Mouse (Mus musculus) spleen, postnatal 36 days (tissue): ENCODE data around the gene Ankrd11.

Experiments used
- DNase-seq, 2 experiments: peaks; one replicate each; pipeline ENCODE4 v3.0.0; 2022; ENCODE audit warnings: low spot score in 2 of 2, mixed read lengths in 1 of 2

Gene Ankrd11

DNA sequence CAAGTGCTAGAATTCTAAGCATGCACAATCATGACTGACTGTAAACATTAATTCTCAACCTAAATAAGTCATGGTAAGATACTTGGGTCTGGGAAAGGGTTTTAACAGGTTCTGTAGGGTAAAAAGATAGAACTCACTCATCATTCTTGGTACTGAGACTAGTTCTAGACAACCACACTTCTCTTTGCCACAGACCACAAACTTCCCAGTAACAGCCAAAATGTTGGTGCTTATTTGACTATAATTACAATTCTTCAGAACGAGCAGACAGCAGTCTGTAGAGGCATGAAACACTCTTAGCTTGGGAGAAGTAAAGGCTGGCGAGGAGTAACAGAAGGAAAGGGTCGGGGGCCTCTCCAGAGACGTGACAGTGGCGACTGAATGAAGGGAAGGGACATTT, 80.0 kb downstream of the Ankrd11 start:
- DNase-seq = no peak

GRCm38 (mm10) chr8:122961458-122961857, 80.6 kb downstream of the Ankrd11 start:
- DNase-seq = no peak

- DNase-seq = peak in 1 of 2 experiments; percentile 43
These were observed 81.1 kb downstream of the Ankrd11 start for GRCm38 (mm10) chr8:122960932-122961331.

DNA sequence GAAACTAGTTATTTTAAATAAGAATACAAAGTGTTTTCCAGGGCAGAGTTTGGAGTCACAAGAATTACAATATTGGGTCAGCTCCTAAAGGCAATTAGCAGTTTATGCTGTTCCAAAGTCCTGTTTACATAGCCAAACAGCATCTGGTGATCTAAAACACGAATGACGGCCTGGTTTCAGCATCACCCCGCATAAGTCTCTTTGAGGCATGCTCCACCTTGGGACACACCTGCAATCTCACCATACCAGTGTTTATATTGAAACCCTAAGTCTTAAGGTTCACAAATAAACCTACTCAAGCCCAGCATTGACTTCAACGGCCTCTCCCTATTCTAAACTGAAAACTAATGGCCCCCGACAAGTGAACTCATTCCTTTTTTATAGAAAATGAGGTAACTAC, 81.8 kb downstream of the Ankrd11 start:
- DNase-seq = no peak

- no peak for DNase-seq
These were observed 86.1 kb downstream of the Ankrd11 start for GRCm38 (mm10) chr8:122955997-122956396.

GRCm38 (mm10) chr8:122955195-122955594, 86.9 kb downstream of the Ankrd11 start:
- DNase-seq = no peak

- DNase-seq = peak; percentile 38 to 45
These were observed 87.8 kb downstream of the Ankrd11 start for GRCm38 (mm10) chr8:122954090-122954799.

DNA sequence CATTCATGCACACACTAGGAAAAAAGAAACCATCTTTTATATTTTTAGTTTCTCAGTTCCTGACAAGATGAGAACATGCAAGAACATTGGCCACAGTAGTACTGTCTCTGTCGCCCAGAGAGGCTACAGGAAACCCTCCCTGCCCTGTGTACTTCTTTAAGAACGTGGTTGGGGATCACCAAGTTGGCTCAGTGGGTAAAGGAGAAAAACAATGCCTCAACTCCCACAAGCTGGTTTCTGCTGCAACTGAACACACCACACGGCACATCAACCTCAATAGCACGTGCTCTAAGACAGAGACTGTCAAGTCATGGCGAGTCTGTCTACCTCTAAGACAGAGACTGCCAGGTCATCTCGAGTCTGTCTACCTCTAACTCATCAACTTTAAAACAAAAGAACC, 89.0 kb downstream of the Ankrd11 start:
- DNase-seq = no peak

- no peak for DNase-seq
These were observed 90.6 kb downstream of the Ankrd11 start for GRCm38 (mm10) chr8:122951456-122951855.

DNA sequence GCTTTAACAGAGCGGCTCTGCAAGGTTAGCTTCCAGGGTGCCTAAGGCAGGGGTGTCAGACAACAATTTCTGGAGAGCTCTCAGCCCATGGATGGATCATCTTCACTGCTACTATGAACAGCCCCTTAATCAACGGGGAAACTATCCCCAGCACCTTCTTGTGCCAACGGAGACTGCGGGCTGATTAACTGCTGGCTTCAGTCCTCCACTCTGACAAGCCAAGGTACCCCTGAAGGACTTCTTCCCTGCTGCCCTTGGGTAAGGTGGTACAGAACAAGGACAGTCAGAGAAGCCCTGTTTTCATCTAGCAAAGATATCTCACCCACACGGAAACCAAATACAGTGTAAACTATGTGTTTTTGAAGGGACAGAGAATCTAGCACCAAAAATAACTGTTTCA, 92.4 kb downstream of the Ankrd11 start:
- no peak for DNase-seq

- DNase-seq = no peak
These were observed 96.3 kb downstream of the Ankrd11 start for GRCm38 (mm10) chr8:122945775-122946174.

GRCm38 (mm10) chr8:122942803-122943713, 99.0 kb downstream of the Ankrd11 start:
- DNase-seq = peak in 1 of 2 experiments; percentile 41

- peak; percentile 84 to 86 for DNase-seq
These were observed 103.5 kb downstream of the Ankrd11 start for GRCm38 (mm10) chr8:122938591-122938990.

GRCm38 (mm10) chr8:122938170-122938569, 103.9 kb downstream of the Ankrd11 start:
- DNase-seq = no peak

DNA sequence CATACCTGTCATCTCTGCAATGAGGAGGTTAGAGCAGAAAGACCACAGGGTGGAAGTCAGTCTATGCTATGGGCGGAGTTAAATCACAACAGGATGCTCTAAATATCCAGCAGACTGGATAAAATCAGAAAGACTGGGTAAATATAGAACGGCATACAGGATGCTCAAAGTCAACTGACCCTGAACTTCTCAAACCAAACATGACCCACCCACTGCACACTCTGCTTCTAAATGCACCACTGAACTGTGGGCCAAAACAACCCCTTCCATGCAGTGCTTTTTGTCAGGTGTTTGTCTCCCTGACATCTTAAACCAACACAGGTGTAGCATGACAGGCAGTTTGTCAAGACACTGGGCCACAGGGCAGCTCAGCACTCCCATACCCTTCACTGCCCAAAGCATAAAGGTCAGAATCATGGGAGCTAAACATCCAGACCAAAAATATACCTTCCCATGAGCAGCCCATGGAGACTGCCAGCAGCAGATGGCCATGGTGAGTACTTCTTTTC, 104.5 kb downstream of the Ankrd11 start:
- peak; percentile 79 to 82 for DNase-seq

DNA sequence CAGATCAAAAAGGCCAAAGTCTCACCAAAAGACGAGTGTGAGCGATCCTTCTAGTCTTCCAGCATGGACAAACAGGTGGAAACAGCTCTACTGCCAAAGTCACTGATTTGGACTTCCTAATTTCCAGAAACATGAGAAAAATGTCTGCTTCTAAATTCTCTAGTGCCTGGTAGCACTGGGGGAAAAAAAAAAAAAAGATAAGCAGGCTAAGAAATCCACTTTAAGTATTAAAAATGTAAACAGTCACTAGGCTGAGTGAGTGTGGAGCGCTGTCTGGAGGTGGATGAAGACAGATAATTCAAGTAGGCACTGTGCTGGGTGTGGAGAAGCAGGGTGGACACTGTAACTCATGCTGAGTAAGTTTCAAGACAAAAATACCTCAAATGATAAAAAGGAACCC, 106.2 kb downstream of the Ankrd11 start:
- no peak for DNase-seq

DNA sequence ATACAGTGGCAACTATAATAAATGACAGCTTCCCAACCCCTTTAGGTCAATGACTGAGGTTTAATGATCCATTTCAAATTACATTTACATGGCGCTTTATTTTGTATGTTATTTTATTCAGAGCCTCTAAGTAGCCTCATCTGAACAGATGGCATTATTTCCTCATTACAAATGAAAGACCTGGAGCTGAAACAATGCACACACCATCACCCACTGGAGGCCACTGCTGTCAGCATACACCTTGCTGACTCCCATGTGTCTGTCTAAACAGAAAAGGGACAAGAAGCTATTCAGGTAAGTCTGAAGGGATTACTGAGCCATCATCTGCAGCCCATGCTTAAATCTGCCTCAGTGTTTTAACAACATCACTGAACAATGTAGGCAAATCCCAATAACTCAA, 107.0 kb downstream of the Ankrd11 start:
- DNase-seq = no peak

DNA sequence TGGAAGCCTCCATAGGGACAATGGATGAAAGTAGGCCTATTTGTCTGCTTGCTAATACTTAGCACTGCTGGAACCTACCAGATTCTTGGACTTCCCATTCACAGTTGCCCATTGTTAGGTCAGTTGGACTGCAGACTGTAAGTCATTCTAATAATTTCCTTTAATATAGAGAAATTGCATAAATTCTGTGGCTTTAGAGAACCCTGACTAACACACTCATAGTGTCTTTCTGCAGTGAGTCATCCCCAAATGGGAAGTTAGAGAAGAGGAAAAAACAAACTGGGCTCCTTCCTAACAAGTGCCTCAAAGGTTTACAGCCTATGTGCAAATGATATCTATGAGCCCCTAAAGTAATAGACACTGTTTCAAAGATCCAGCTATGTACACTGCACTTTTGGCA, 108.1 kb downstream of the Ankrd11 start:
- no peak for DNase-seq

DNA sequence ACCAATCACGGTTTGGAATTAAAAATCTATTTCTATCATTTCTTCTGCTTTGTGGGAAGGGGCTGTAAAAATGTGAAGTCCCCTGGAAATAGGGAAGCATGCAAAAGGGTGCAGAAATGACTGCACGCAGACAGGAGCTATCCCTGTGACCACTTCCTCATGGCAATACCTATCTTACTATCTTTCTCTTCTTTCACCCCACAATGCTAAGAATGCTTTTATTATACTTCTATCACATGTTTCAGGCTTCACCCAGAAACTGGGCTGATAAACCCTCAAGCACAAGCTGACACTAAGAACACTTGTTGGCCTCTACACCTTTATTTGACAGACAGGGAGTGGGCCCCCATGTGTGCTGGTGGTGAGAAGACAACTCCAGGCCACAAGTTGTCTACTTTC, 109.5 kb downstream of the Ankrd11 start:
- DNase-seq = no peak

GRCm38 (mm10) chr8:122931834-122932560, 110.1 kb downstream of the Ankrd11 start:
- DNase-seq = no peak

DNA sequence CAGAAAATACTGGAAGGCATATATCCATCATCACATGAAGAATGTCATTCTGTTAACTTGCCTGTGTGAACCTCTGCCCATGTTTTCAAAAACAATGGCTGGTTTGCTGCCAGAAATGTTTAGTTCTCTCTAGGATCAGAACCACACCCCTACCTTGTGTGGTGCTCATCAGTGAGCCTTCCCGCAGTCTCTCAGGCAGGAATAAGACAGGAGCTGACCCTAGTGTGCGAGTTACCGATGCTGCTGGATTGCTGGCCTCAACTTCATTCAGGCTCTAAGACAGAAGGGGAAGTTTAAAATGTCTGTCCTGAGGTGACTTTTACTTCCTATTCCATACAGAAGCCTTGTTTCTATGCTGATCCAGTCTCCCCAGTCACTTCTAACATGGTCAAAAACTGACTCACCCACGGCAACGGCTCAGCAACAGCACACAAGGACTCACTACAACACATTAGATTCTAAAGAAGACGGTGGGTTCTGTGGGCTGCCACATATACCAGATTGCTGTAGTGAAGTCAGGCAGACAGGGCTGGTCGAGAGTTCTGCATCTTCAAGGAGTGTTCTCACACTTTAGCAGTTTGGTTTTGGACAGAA, 113.3 kb downstream of the Ankrd11 start:
- no peak for DNase-seq

DNA sequence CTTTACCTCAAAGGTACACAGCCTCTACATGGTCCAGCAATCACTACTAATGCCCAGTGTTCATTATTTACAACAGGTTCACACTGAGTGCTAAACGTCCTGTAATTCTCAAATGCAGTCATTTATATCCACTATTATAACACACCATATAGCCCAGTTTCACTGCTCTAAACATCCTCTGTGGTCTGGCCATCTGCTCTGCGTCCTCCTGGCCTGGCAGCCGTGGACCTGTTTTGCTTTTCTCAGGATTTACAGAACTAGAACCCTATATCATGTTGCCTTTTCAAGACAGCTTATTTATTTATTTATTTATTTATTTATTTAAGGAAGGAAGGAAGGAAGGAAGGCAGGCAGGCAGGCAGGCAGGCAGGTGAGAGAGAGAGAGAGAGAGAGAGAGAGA, 114.2 kb downstream of the Ankrd11 start:
- no peak for DNase-seq
